Comparison of ENCODE assay signal across 8 mouse cellular contexts in the genomic region with DNA sequence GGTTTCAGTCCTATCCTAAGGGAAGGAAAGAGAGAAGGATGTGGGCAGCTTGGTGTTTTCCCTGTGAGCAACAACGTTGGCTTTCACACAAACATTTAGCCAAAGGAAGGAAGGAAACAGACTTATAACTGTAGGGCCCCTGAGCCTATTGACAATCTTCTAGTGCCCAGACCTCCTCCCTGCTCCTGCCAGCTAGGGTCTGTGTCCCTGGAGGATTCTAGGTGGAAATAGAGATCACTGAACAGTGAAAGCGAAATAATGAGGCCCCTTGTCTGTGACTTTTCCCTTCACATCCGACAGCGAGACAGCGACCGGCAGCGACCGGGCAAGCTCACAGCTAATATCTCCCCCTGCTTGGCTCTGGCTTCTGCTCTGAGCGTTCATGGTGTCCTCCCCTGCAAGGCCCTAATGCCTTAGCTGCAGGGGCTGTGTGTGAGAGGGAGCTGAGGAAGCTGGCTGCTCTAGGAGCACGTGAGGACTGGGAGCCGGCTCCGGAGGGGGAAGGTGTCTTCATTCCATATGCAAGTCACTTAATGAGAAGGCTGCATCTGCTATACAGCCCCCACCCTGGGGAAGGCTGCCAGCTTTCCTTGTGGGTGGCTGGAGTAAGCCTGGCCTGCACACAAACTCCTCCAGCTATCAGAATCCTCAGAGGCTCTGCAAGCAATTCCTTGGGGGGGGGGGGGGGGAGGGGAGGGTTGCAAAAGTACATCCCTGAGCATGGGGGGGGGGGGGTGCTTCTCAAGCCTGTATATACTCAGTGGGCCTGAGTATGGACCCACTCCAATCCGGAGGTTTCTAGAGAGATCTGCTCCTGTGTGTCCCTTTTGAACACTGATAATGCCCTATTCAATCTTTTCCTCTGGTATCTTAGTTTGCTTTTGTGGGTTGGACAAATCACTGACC.
DNase-seq lines count a peak whose midpoint lies in the region; ATAC-seq lines count a peak whose summit lies in the region.

No protein-coding gene starts in this region.

- intact Hi-C loops in heart, postnatal 14 days (cut with DNase I), result no loop called here
- intact Hi-C loops in left cerebral cortex, postnatal 25 days (cut with DNase I), result loop anchor here (2.0 kb wide), 2 partner anchors 38 to 62 kb away; partner anchors contain the start of gene Opcml

- H3K9me3 ChIP-seq in intestine, embryonic 14.5 days (ENCODE audit: control insufficient read depth, low read length), result no peaks in the 10 kb centered on the region
- H3K9me3 ChIP-seq in intestine, embryonic 16.5 days (ENCODE audit: control insufficient read depth, low read length), result no peaks in the 10 kb centered on the region

- no peaks in the 10 kb centered on the region for H3K36me3 ChIP-seq in intestine, embryonic 14.5 days (ENCODE audit: control insufficient read depth, insufficient read depth, low read length)
- no peaks in the 10 kb centered on the region for H3K36me3 ChIP-seq in intestine, embryonic 16.5 days (ENCODE audit: control insufficient read depth, insufficient read depth, low read length)

- H3K4me1 ChIP-seq in intestine, embryonic 14.5 days (replicated peaks; ENCODE audit: control insufficient read depth, insufficient read depth, low read length), result no peaks in the 10 kb centered on the region
- no peaks in the 10 kb centered on the region for H3K4me1 ChIP-seq in intestine, embryonic 16.5 days (ENCODE audit: control insufficient read depth, insufficient read depth, low read length)

- 13% methylated on average over 13 of the region's 13 CpGs for WGBS in intestine, embryonic 14.5 days
- 9% methylated on average over 13 of the region's 13 CpGs for WGBS in intestine, embryonic 16.5 days

- peak; percentile 51 for DNase-seq in intestine, embryonic 14.5 days (ENCODE audit: low spot score)
- DNase-seq in embryo, embryonic 11.5 days (ENCODE audit: low read depth, low spot score), result peak; percentile 7
- DNase-seq in heart, postnatal 14 days, result peak; percentile 3 to 7
- peak; percentile 81 to 97 for DNase-seq in left cerebral cortex, postnatal 25 days (ENCODE audit: low spot score in 2 of 2)
- no peak for DNase-seq in adrenal gland, adult 18-20 months (ENCODE audit: low spot score in 2 of 2)
- DNase-seq in adrenal gland, adult 2 months, result no peak

- no peak overlapping the region for H3K27ac ChIP-seq in intestine, embryonic 14.5 days (ENCODE audit: low read depth)
- H3K27ac ChIP-seq in intestine, embryonic 16.5 days (ENCODE audit: low read length), result no peak overlapping the region

- H3K4me2 ChIP-seq in intestine, embryonic 14.5 days (ENCODE audit: low read length), result peak overlapping the region; percentile 28
- H3K4me2 ChIP-seq in intestine, embryonic 16.5 days (ENCODE audit: low read depth, low read length), result no peak overlapping the region

- H3K9ac ChIP-seq in intestine, embryonic 14.5 days (ENCODE audit: low read length), result no peak overlapping the region
- H3K9ac ChIP-seq in intestine, embryonic 16.5 days (ENCODE audit: low read depth, low read length), result no peak overlapping the region

- no peak overlapping the region for H3K4me3 ChIP-seq in intestine, embryonic 14.5 days (ENCODE audit: low read depth, low read length)
- H3K4me3 ChIP-seq in intestine, embryonic 16.5 days (ENCODE audit: low read length), result no peak overlapping the region

- no peak for ATAC-seq in intestine, embryonic 14.5 days (replicated peaks; ENCODE audit: low FRiP score, low TSS enrichment, low read depth)
- no peak for ATAC-seq in intestine, embryonic 16.5 days
- ATAC-seq in neutrophil, adult 5-6 weeks (ENCODE audit: extremely low read depth, insufficient number of reproducible peaks, low FRiP score, poor library complexity, severe bottlenecking), result 0 out of 2 replicates have a peak, but pooled peaks have one; percentile 9

- H3K27me3 ChIP-seq in intestine, embryonic 14.5 days (replicated peaks; ENCODE audit: control insufficient read depth, insufficient read depth, low read length), result no peaks in the 10 kb centered on the region
- H3K27me3 ChIP-seq in intestine, embryonic 16.5 days (replicated peaks; ENCODE audit: control insufficient read depth, insufficient read depth, low read length), result no peaks in the 10 kb centered on the region

Comparison
In these comparisons a context has a peak if more than half of its experiments do, and no peak if none do; other contexts are left out.
1. DNase-seq: peak in intestine, embryonic 14.5 days (single experiment), embryo, embryonic 11.5 days (single experiment), heart, postnatal 14 days (2 of 2) and left cerebral cortex, postnatal 25 days (2 of 2); none in adrenal gland, adult 18-20 months (0 of 2) and adrenal gland, adult 2 months (single experiment).